Mouse (Mus musculus): ENCODE measurements at regions not wholly inside any gene's neighbourhood (a gene's known extent, or its start where the extent isn't known, plus 50 kb on each side); places are given as distances from the start of the nearest gene placed in this dataset.
A peak's percentile ranks its signal among the peaks of the same experiment; 100 is the strongest.

GRCm38 (mm10) chr8:26832546-26832945, 144.6 kb upstream of the Zfp703 start:
- 65% methylated on average over 3 of the region's 3 CpGs for whole genome bisulfite sequencing
- H3K4me1 ChIP-seq (ENCODE audit: insufficient read depth) = 0 out of 2 replicates have a peak, but pooled peaks cover 2% of the 10 kb centered on the region
- no peak overlapping the region for H3K4me3 ChIP-seq (ENCODE audit: low read depth, low read length)
- no peaks in the 10 kb centered on the region for H3K36me3 ChIP-seq (ENCODE audit: insufficient read depth)
- no peak overlapping the region for H3K4me2 ChIP-seq (ENCODE audit: low read depth)
- H3K27me3 ChIP-seq (ENCODE audit: insufficient read depth, low read length) = peaks cover 4% of the 10 kb centered on the region; the same call in 1 of the 2 replicates
- H3K27ac ChIP-seq (ENCODE audit: low read depth, low read length) = no peak overlapping the region
- no peak overlapping the region for H3K9ac ChIP-seq
- ATAC-seq (no peak), DNase-seq (no peak)
- TF ChIP-seq CTCF (IDR thresholded peaks at IDR 0.05; ENCODE audit: low read depth) = no peak
- H3K9me3 ChIP-seq (ENCODE audit: low read length) = no peaks in the 10 kb centered on the region

GRCm38 (mm10) chr8:26833297-26833696, 143.8 kb upstream of the Zfp703 start:
- no peak overlapping the region for H3K27ac ChIP-seq (ENCODE audit: low read depth, low read length)
- H3K9me3 ChIP-seq (ENCODE audit: low read length) = no peaks in the 10 kb centered on the region
- H3K4me2 ChIP-seq (ENCODE audit: low read depth) = no peak overlapping the region
- ATAC-seq (peak; percentile 58; the same call in 1 of the 2 replicates), DNase-seq (peak; percentile 52)
- H3K4me1 ChIP-seq (ENCODE audit: insufficient read depth) = 0 out of 2 replicates have a peak, but pooled peaks cover 2% of the 10 kb centered on the region
- 6% methylated on average over 4 of the region's 4 CpGs for WGBS
- H3K36me3 ChIP-seq (ENCODE audit: insufficient read depth) = no peaks in the 10 kb centered on the region
- peaks cover 4% of the 10 kb centered on the region; the same call in 1 of the 2 replicates for H3K27me3 ChIP-seq (ENCODE audit: insufficient read depth, low read length)
- TF ChIP-seq CTCF (IDR thresholded peaks at IDR 0.05; ENCODE audit: low read depth) = no peak
- no peak overlapping the region for H3K4me3 ChIP-seq (ENCODE audit: low read depth, low read length)
- no peak overlapping the region for H3K9ac ChIP-seq

GRCm38 (mm10) chr8:26833784-26834183, 143.3 kb upstream of the Zfp703 start:
- no peaks in the 10 kb centered on the region for H3K9me3 ChIP-seq (ENCODE audit: low read length)
- 0 out of 2 replicates have a peak, but pooled peaks cover 2% of the 10 kb centered on the region for H3K4me1 ChIP-seq (ENCODE audit: insufficient read depth)
- peaks cover 4% of the 10 kb centered on the region; the same call in 1 of the 2 replicates for H3K27me3 ChIP-seq (ENCODE audit: insufficient read depth, low read length)
- no peak overlapping the region for H3K4me3 ChIP-seq (ENCODE audit: low read depth, low read length)
- no peak overlapping the region for H3K9ac ChIP-seq
- H3K27ac ChIP-seq (ENCODE audit: low read depth, low read length) = no peak overlapping the region
- no peaks in the 10 kb centered on the region for H3K36me3 ChIP-seq (ENCODE audit: insufficient read depth)
- TF ChIP-seq CTCF (IDR thresholded peaks at IDR 0.05; ENCODE audit: low read depth) = no peak
- WGBS = 64% methylated on average over 5 of the region's 5 CpGs
- no peak for DNase-seq
- no peak overlapping the region for H3K4me2 ChIP-seq (ENCODE audit: low read depth)
- ATAC-seq = no peak

- Histone ChIP-seq H3K9me3 (ENCODE audit: low read length) (no peaks in the 10 kb centered on the region), H3K27ac (ENCODE audit: low read depth, low read length) (no peak overlapping the region), H3K27me3 (ENCODE audit: insufficient read depth, low read length) (no peaks in the 10 kb centered on the region; the same call in 1 of the 2 replicates), H3K4me3 (ENCODE audit: low read depth, low read length) (no peak overlapping the region), H3K36me3 (ENCODE audit: insufficient read depth) (no peaks in the 10 kb centered on the region), H3K4me2 (ENCODE audit: low read depth) (no peak overlapping the region), H3K9ac (no peak overlapping the region), H3K4me1 (ENCODE audit: insufficient read depth) (0 out of 2 replicates have a peak, but pooled peaks cover 2% of the 10 kb centered on the region)
- no peak for TF ChIP-seq CTCF (IDR thresholded peaks at IDR 0.05; ENCODE audit: low read depth)
- WGBS = 58% methylated on average over 13 of the region's 13 CpGs
- ATAC-seq (peak; percentile 73), DNase-seq (peak; percentile 62)
Measured at GRCm38 (mm10) chr8:26834604-26835003, 142.5 kb upstream of the Zfp703 start.

- Histone ChIP-seq H3K9me3 (ENCODE audit: low read length) (no peaks in the 10 kb centered on the region), H3K27ac (ENCODE audit: low read depth, low read length) (no peak overlapping the region), H3K9ac (no peak overlapping the region), H3K36me3 (ENCODE audit: insufficient read depth) (no peaks in the 10 kb centered on the region), H3K27me3 (ENCODE audit: insufficient read depth, low read length) (no peaks in the 10 kb centered on the region; the same call in 1 of the 2 replicates), H3K4me2 (ENCODE audit: low read depth) (no peak overlapping the region), H3K4me1 (ENCODE audit: insufficient read depth) (0 out of 2 replicates have a peak, but pooled peaks cover 2% of the 10 kb centered on the region), H3K4me3 (ENCODE audit: low read depth, low read length) (no peak overlapping the region)
- no peak for DNase-seq
- no peak for ATAC-seq
- WGBS = 84% methylated on average over 8 of the region's 8 CpGs
- TF ChIP-seq CTCF (IDR thresholded peaks at IDR 0.05; ENCODE audit: low read depth) = no peak
Measured at GRCm38 (mm10) chr8:26835076-26835475, 142.0 kb upstream of the Zfp703 start.

GRCm38 (mm10) chr8:26835616-26836015, 141.5 kb upstream of the Zfp703 start:
- H3K36me3 ChIP-seq (ENCODE audit: insufficient read depth) = no peaks in the 10 kb centered on the region
- H3K4me1 ChIP-seq (ENCODE audit: insufficient read depth) = 0 out of 2 replicates have a peak, but pooled peaks cover 2% of the 10 kb centered on the region
- H3K9me3 ChIP-seq (ENCODE audit: low read length) = no peaks in the 10 kb centered on the region
- 85% methylated on average over 6 of the region's 6 CpGs for WGBS
- H3K4me2 ChIP-seq (ENCODE audit: low read depth) = no peak overlapping the region
- no peak overlapping the region for H3K27ac ChIP-seq (ENCODE audit: low read depth, low read length)
- no peaks in the 10 kb centered on the region; the same call in 1 of the 2 replicates for H3K27me3 ChIP-seq (ENCODE audit: insufficient read depth, low read length)
- no peak for TF ChIP-seq CTCF (IDR thresholded peaks at IDR 0.05; ENCODE audit: low read depth)
- no peak overlapping the region for H3K9ac ChIP-seq
- ATAC-seq (no peak), DNase-seq (no peak)
- H3K4me3 ChIP-seq (ENCODE audit: low read depth, low read length) = no peak overlapping the region

- Histone ChIP-seq H3K4me1 (ENCODE audit: insufficient read depth) (0 out of 2 replicates have a peak, but pooled peaks cover 2% of the 10 kb centered on the region), H3K9me3 (ENCODE audit: low read length) (no peaks in the 10 kb centered on the region), H3K36me3 (ENCODE audit: insufficient read depth) (no peaks in the 10 kb centered on the region), H3K4me3 (ENCODE audit: low read depth, low read length) (no peak overlapping the region), H3K27me3 (ENCODE audit: insufficient read depth, low read length) (no peaks in the 10 kb centered on the region), H3K27ac (ENCODE audit: low read depth, low read length) (no peak overlapping the region), H3K4me2 (ENCODE audit: low read depth) (no peak overlapping the region), H3K9ac (no peak overlapping the region)
- TF ChIP-seq CTCF (IDR thresholded peaks at IDR 0.05; ENCODE audit: low read depth) = no peak
- DNase-seq (no peak), ATAC-seq (no peak)
- 93% methylated on average over 7 of the region's 7 CpGs for WGBS
Measured at GRCm38 (mm10) chr8:26836552-26836951, 140.6 kb upstream of the Zfp703 start.
